Mouse (Mus musculus): Measurements from ENCODE around the gene Afg1l. TPM values are rescaled to one million over a fixed set of nuclear protein-coding genes. Genes with fewer than 3 reads are reported as not detected.
A peak's percentile ranks its signal among the peaks of the same experiment; 100 is the strongest.

The Afg1l gene
- total and polyA plus RNA-seq, 3 experiments, result 22.3 to 31.3 (median 28.6) TPM

- TF ChIP-seq CTCF (IDR thresholded peaks at IDR 0.05) (peak; percentile 63), POLR2A (IDR thresholded peaks at IDR 0.05; ENCODE audit: insufficient read depth, low read depth, low read length) (no peak)
- Histone ChIP-seq H3K9ac (ENCODE audit: low read depth, low read length) (no peak overlapping the region), H3K36me3 (ENCODE audit: control insufficient read depth, insufficient read depth, low read length) (no peaks in the 10 kb centered on the region), H3K27ac (no peak overlapping the region), H3K4me1 (ENCODE audit: control insufficient read depth, insufficient read depth, low read length) (peaks cover 7% of the 10 kb centered on the region), H3K79me2 (replicated peaks; ENCODE audit: control insufficient read depth, insufficient read depth, low read length) (no peaks in the 10 kb centered on the region), H3K4me3 (no peak overlapping the region), H3K27me3 (ENCODE audit: control insufficient read depth, insufficient read depth, low read length) (no peaks in the 10 kb centered on the region)
- WGBS, result 95% methylated on average over 1 of the region's 1 CpGs
- DNase-seq, result no peak
- intact Hi-C loops (cut with DNase I), result loop anchor here (2.0 to 5.0 kb wide), 3 partner anchors 267 to 781 kb away; partner anchors contain the start of gene Cd164
Measured at GRCm38 (mm10) chr10:42297954-42298353, 180.4 kb downstream of the Afg1l start.

GRCm38 (mm10) chr10:42297109-42297508, 181.3 kb downstream of the Afg1l start:
- TF ChIP-seq EP300 (IDR thresholded peaks at IDR 0.05; ENCODE audit: insufficient read depth, low read depth, low read length) (no peak), CTCF (IDR thresholded peaks at IDR 0.05) (peak; percentile 58)
- Histone ChIP-seq H3K9ac (ENCODE audit: low read depth, low read length) (no peak overlapping the region), H3K36me3 (ENCODE audit: control insufficient read depth, insufficient read depth, low read length) (no peaks in the 10 kb centered on the region), H3K27me3 (ENCODE audit: control insufficient read depth, insufficient read depth, low read length) (no peaks in the 10 kb centered on the region), H3K4me1 (ENCODE audit: control insufficient read depth, insufficient read depth, low read length) (peaks cover 7% of the 10 kb centered on the region), H3K4me3 (no peak overlapping the region), H3K27ac (no peak overlapping the region), H3K79me2 (replicated peaks; ENCODE audit: control insufficient read depth, insufficient read depth, low read length) (no peaks in the 10 kb centered on the region)
- intact Hi-C loops (cut with DNase I), result loop anchor here (5.0 kb wide), 2 partner anchors 605 to 780 kb away; partner anchors contain the start of gene Cd164
- DNase-seq, result no peak
- WGBS, result 77% methylated on average over 2 of the region's 2 CpGs

- WGBS, result 69% methylated on average over 4 of the region's 4 CpGs
- no peak for DNase-seq
- no peak overlapping the region for H3K9ac ChIP-seq (ENCODE audit: low read depth, low read length)
- H3K27ac ChIP-seq, result no peak overlapping the region
- TF ChIP-seq CTCF (IDR thresholded peaks at IDR 0.05) (no peak), POLR2A (IDR thresholded peaks at IDR 0.05; ENCODE audit: insufficient read depth, low read depth, low read length) (no peak), EP300 (IDR thresholded peaks at IDR 0.05; ENCODE audit: insufficient read depth, low read depth, low read length) (no peak)
- H3K4me1 ChIP-seq (ENCODE audit: control insufficient read depth, insufficient read depth, low read length), result peaks cover 7% of the 10 kb centered on the region
- no peak overlapping the region for H3K4me3 ChIP-seq
- intact Hi-C loops (cut with DNase I), result loop anchor here (5.0 kb wide), 2 partner anchors 604 to 779 kb away; partner anchors contain the start of gene Cd164
- H3K27me3 ChIP-seq (ENCODE audit: control insufficient read depth, insufficient read depth, low read length), result no peaks in the 10 kb centered on the region
- no peaks in the 10 kb centered on the region for H3K79me2 ChIP-seq (replicated peaks; ENCODE audit: control insufficient read depth, insufficient read depth, low read length)
- no peaks in the 10 kb centered on the region for H3K36me3 ChIP-seq (ENCODE audit: control insufficient read depth, insufficient read depth, low read length)
Measured at GRCm38 (mm10) chr10:42296559-42296958, 181.8 kb downstream of the Afg1l start.

- no peak overlapping the region for H3K9ac ChIP-seq (ENCODE audit: low read depth, low read length)
- H3K79me2 ChIP-seq (replicated peaks; ENCODE audit: control insufficient read depth, insufficient read depth, low read length), result no peaks in the 10 kb centered on the region
- peak; percentile 83 for TF ChIP-seq EP300 (IDR thresholded peaks at IDR 0.05; ENCODE audit: insufficient read depth, low read depth, low read length)
- no peak for TF ChIP-seq POLR2A (IDR thresholded peaks at IDR 0.05; ENCODE audit: insufficient read depth, low read depth, low read length)
- TF ChIP-seq CTCF (IDR thresholded peaks at IDR 0.05), result peak; percentile 72
- H3K4me1 ChIP-seq (ENCODE audit: control insufficient read depth, insufficient read depth, low read length), result peaks cover 1% of the 10 kb centered on the region; the same call in 1 of the 2 replicates
- intact Hi-C loops (cut with DNase I), result loop anchor here (1.0 to 5.0 kb wide), 4 partner anchors 315 to 778 kb away; partner anchors contain the start of gene Cd164
- no peak overlapping the region for H3K4me3 ChIP-seq
- no peak for DNase-seq
- no peaks in the 10 kb centered on the region for H3K27me3 ChIP-seq (ENCODE audit: control insufficient read depth, insufficient read depth, low read length)
- H3K27ac ChIP-seq, result no peak overlapping the region
- 14% methylated on average over 1 of the region's 1 CpGs for WGBS
- H3K36me3 ChIP-seq (ENCODE audit: control insufficient read depth, insufficient read depth, low read length), result no peaks in the 10 kb centered on the region
Measured at GRCm38 (mm10) chr10:42295028-42295427, 183.3 kb downstream of the Afg1l start.

GRCm38 (mm10) chr10:42294392-42294791, 184.0 kb downstream of the Afg1l start:
- H3K4me1 ChIP-seq (ENCODE audit: control insufficient read depth, insufficient read depth, low read length), result no peaks in the 10 kb centered on the region
- no peaks in the 10 kb centered on the region for H3K79me2 ChIP-seq (replicated peaks; ENCODE audit: control insufficient read depth, insufficient read depth, low read length)
- intact Hi-C loops (cut with DNase I), result loop anchor here (2.0 kb wide), 1 partner anchor 464 kb away; no protein-coding TSS in a partner anchor
- no peak overlapping the region for H3K9ac ChIP-seq (ENCODE audit: low read depth, low read length)
- no peak overlapping the region for H3K4me3 ChIP-seq
- no peak for DNase-seq
- no peaks in the 10 kb centered on the region for H3K36me3 ChIP-seq (ENCODE audit: control insufficient read depth, insufficient read depth, low read length)
- H3K27ac ChIP-seq, result no peak overlapping the region
- WGBS, result 50% methylated on average over 2 of the region's 2 CpGs
- no peak for TF ChIP-seq POLR2A (IDR thresholded peaks at IDR 0.05; ENCODE audit: insufficient read depth, low read depth, low read length)
- TF ChIP-seq CTCF (IDR thresholded peaks at IDR 0.05), result no peak
- TF ChIP-seq EP300 (IDR thresholded peaks at IDR 0.05; ENCODE audit: insufficient read depth, low read depth, low read length), result no peak
- H3K27me3 ChIP-seq (ENCODE audit: control insufficient read depth, insufficient read depth, low read length), result no peaks in the 10 kb centered on the region

- H3K36me3 ChIP-seq (ENCODE audit: control insufficient read depth, insufficient read depth, low read length), result no peaks in the 10 kb centered on the region
- H3K4me1 ChIP-seq (ENCODE audit: control insufficient read depth, insufficient read depth, low read length), result no peaks in the 10 kb centered on the region
- no peaks in the 10 kb centered on the region for H3K27me3 ChIP-seq (ENCODE audit: control insufficient read depth, insufficient read depth, low read length)
- no peak for DNase-seq
- H3K27ac ChIP-seq, result no peak overlapping the region
- TF ChIP-seq CTCF (IDR thresholded peaks at IDR 0.05) (no peak), EP300 (IDR thresholded peaks at IDR 0.05; ENCODE audit: insufficient read depth, low read depth, low read length) (no peak), POLR2A (IDR thresholded peaks at IDR 0.05; ENCODE audit: insufficient read depth, low read depth, low read length) (no peak)
- no peak overlapping the region for H3K9ac ChIP-seq (ENCODE audit: low read depth, low read length)
- no peaks in the 10 kb centered on the region for H3K79me2 ChIP-seq (replicated peaks; ENCODE audit: control insufficient read depth, insufficient read depth, low read length)
- WGBS, result 54% methylated on average over 4 of the region's 4 CpGs
- intact Hi-C loops (cut with DNase I), result loop anchor here (2.0 kb wide), 2 partner anchors 223 to 463 kb away; no protein-coding TSS in a partner anchor
- no peak overlapping the region for H3K4me3 ChIP-seq
Measured at GRCm38 (mm10) chr10:42293877-42294276, 184.5 kb downstream of the Afg1l start.

Measured in heart, adult 2 months (tissue).